15 mouse cellular contexts compared by ENCODE assay signal in genomic region chr5:138277994-138278393, GRCm38 (mm10). TPM values are rescaled to one million over a fixed set of nuclear protein-coding genes. Genes with fewer than 3 reads are reported as not detected.
DNase-seq lines count a peak whose midpoint lies in the region; ATAC-seq and TF ChIP-seq lines count a peak whose summit lies in the region.
"Had no signal": no experiment of that assay in that cellular context is flagged by ENCODE, and none has a peak within 500 bp of the region (broad histone marks: within the 10 kb centered on the region; RNA-seq: fewer than 3 reads in every experiment).

No protein-coding gene starts in this region.

- H3K9ac ChIP-seq in embryonic facial prominence, embryonic 13.5 days = no peak overlapping the region
- H3K9ac ChIP-seq in forebrain, embryonic 13.5 days = peak overlapping the region; percentile 94
- H3K9ac ChIP-seq in hindbrain, postnatal 0 days (replicated peaks; ENCODE audit: low read length) = no peak overlapping the region
- H3K9ac ChIP-seq in midbrain, embryonic 16.5 days (ENCODE audit: low read depth, low read length) = peak overlapping the region; percentile 88
- H3K9ac ChIP-seq: heart, embryonic 13.5 days had no signal

- WGBS in embryonic facial prominence, embryonic 13.5 days = 82% methylated on average over 7 of the region's 7 CpGs
- WGBS in forebrain, embryonic 13.5 days = 88% methylated on average over 7 of the region's 7 CpGs
- 86% methylated on average over 7 of the region's 7 CpGs for WGBS in hindbrain, postnatal 0 days
- 92% methylated on average over 7 of the region's 7 CpGs for WGBS in midbrain, embryonic 16.5 days

- no peaks in the 10 kb centered on the region; the same call in 1 of the 2 replicates for H3K27me3 ChIP-seq in embryonic facial prominence, embryonic 13.5 days
- no peaks in the 10 kb centered on the region for H3K27me3 ChIP-seq in forebrain, embryonic 13.5 days
- H3K27me3 ChIP-seq in hindbrain, postnatal 0 days (ENCODE audit: insufficient read depth, low read length) = no peaks in the 10 kb centered on the region
- H3K27me3 ChIP-seq in midbrain, embryonic 16.5 days (ENCODE audit: control insufficient read depth, insufficient read depth, low read depth, low read length) = no peaks in the 10 kb centered on the region

- H3K4me1 ChIP-seq in embryonic facial prominence, embryonic 13.5 days = peaks cover 51% of the 10 kb centered on the region
- peaks cover 52% of the 10 kb centered on the region for H3K4me1 ChIP-seq in forebrain, embryonic 13.5 days
- H3K4me1 ChIP-seq in hindbrain, postnatal 0 days (ENCODE audit: insufficient read depth, low read length) = no peaks in the 10 kb centered on the region; the same call in 1 of the 2 replicates
- H3K4me1 ChIP-seq in midbrain, embryonic 16.5 days (ENCODE audit: control insufficient read depth, insufficient read depth, low read length) = peaks cover 44% of the 10 kb centered on the region

- no peak for ATAC-seq in embryonic facial prominence, embryonic 13.5 days (ENCODE audit: insufficient number of reproducible peaks, insufficient read depth, low FRiP score, low TSS enrichment, low read depth)
- no peak for ATAC-seq in forebrain, embryonic 13.5 days
- no peak for ATAC-seq in hindbrain, postnatal 0 days
- no peak for ATAC-seq in midbrain, embryonic 16.5 days

- no peak overlapping the region for H3K27ac ChIP-seq in embryonic facial prominence, embryonic 13.5 days
- no peak overlapping the region for H3K27ac ChIP-seq in forebrain, embryonic 13.5 days
- no peak overlapping the region for H3K27ac ChIP-seq in hindbrain, postnatal 0 days
- no peak overlapping the region for H3K27ac ChIP-seq in midbrain, embryonic 16.5 days (ENCODE audit: low read length)
- H3K27ac ChIP-seq: heart, embryonic 13.5 days; stomach, postnatal 0 days had no signal

- H3K4me2 ChIP-seq in embryonic facial prominence, embryonic 13.5 days = peak overlapping the region; percentile 84
- H3K4me2 ChIP-seq in forebrain, embryonic 13.5 days = peak overlapping the region; percentile 82
- H3K4me2 ChIP-seq in hindbrain, postnatal 0 days (ENCODE audit: low read depth, low read length) = peak overlapping the region; percentile 70; the same call in 1 of the 2 replicates
- H3K4me2 ChIP-seq in midbrain, embryonic 16.5 days (ENCODE audit: low read length) = peak overlapping the region; percentile 78

- H3K4me3 ChIP-seq in embryonic facial prominence, embryonic 13.5 days = 0 out of 2 replicates have a peak overlapping the region, but pooled peaks have one; percentile 82
- H3K4me3 ChIP-seq in forebrain, embryonic 13.5 days = peak overlapping the region; percentile 81
- H3K4me3 ChIP-seq in hindbrain, postnatal 0 days (ENCODE audit: low read length) = no peak overlapping the region
- H3K4me3 ChIP-seq in midbrain, embryonic 16.5 days (ENCODE audit: low read depth, low read length) = peak overlapping the region; percentile 70
- H3K4me3 ChIP-seq: megakaryocyte, embryonic 14.5 days had no signal

- H3K9me3 ChIP-seq in embryonic facial prominence, embryonic 13.5 days = peaks cover 8% of the 10 kb centered on the region
- H3K9me3 ChIP-seq in forebrain, embryonic 13.5 days (replicated peaks) = peaks cover 8% of the 10 kb centered on the region; the same call in 1 of the 2 replicates
- no peaks in the 10 kb centered on the region for H3K9me3 ChIP-seq in hindbrain, postnatal 0 days (ENCODE audit: low read length)
- no peaks in the 10 kb centered on the region for H3K9me3 ChIP-seq in midbrain, embryonic 16.5 days (replicated peaks; ENCODE audit: control insufficient read depth, low read length, poor library complexity, severe bottlenecking)

- peaks cover 37% of the 10 kb centered on the region for H3K36me3 ChIP-seq in embryonic facial prominence, embryonic 13.5 days
- peaks cover 40% of the 10 kb centered on the region for H3K36me3 ChIP-seq in forebrain, embryonic 13.5 days (ENCODE audit: poor library complexity, severe bottlenecking)
- no peaks in the 10 kb centered on the region for H3K36me3 ChIP-seq in hindbrain, postnatal 0 days (ENCODE audit: insufficient read depth, low read length)
- H3K36me3 ChIP-seq in midbrain, embryonic 16.5 days (ENCODE audit: control insufficient read depth, insufficient read depth, low read length) = peaks cover 5% of the 10 kb centered on the region

- DNase-seq in hindbrain, postnatal 0 days (ENCODE audit: low spot score) = no peak
- DNase-seq in B cell, adult 2 months = no peak
- no peak for DNase-seq in thymus, adult 18-20 months
- DNase-seq in left cerebral cortex, adult 8-10 months (ENCODE audit: low spot score in 2 of 2) = no peak
- DNase-seq: adrenal gland, postnatal 36 days; cerebellum, adult 18-20 months; embryo, embryonic 11 days; kidney, adult 11 months had no signal

- TF ChIP-seq CTCF in hindbrain, postnatal 0 days (IDR thresholded peaks at IDR 0.05; ENCODE audit: low read depth) = no peak

RNA-seq across cellular contexts. Expression of gene Gm43720, which starts 1.8 kb away (rescaled TPM):
- 0.23 and 0.24 TPM in 2 replicates for polyA plus RNA-seq in embryonic facial prominence, embryonic 13.5 days (2015; fragmentation: Nextera tagmentation; extraction: Ambion mirVana)
- polyA plus RNA-seq in forebrain, embryonic 13.5 days (2015; fragmentation: Nextera tagmentation; extraction: Ambion mirVana) = 0.09 and 0.18 TPM in 2 replicates
- total RNA-seq in hindbrain, postnatal 0 days (2014; rRNA removed) = not detected in 2 replicates
- polyA plus RNA-seq in hindbrain, postnatal 0 days (2015; fragmentation: Nextera tagmentation; extraction: Ambion mirVana) = 0.08 and 0.13 TPM in 2 replicates
- polyA plus RNA-seq in midbrain, embryonic 16.5 days (2015; fragmentation: Nextera tagmentation; extraction: Ambion mirVana) = 0.09 and 0.27 TPM in 2 replicates
- not detected for total RNA-seq in left cerebral cortex, adult 8-10 months (2022)
- total RNA-seq: adrenal gland, postnatal 36 days had no signal
- polyA plus RNA-seq: liver, embryonic 16.5 days had no signal

RNA-seq across cellular contexts. Expression of gene Gpc2, which starts 1.8 kb away (rescaled TPM):
- polyA plus RNA-seq in embryonic facial prominence, embryonic 13.5 days (2015; fragmentation: Nextera tagmentation; extraction: Ambion mirVana) = 47.6 and 49.1 TPM in 2 replicates
- polyA plus RNA-seq in forebrain, embryonic 13.5 days (2015; fragmentation: Nextera tagmentation; extraction: Ambion mirVana) = 137 and 160 TPM in 2 replicates
- 102 and 104 TPM in 2 replicates for total RNA-seq in hindbrain, postnatal 0 days (2014; rRNA removed)
- 35.0 and 35.9 TPM in 2 replicates for polyA plus RNA-seq in hindbrain, postnatal 0 days (2015; fragmentation: Nextera tagmentation; extraction: Ambion mirVana)
- 179 and 220 TPM in 2 replicates for polyA plus RNA-seq in midbrain, embryonic 16.5 days (2015; fragmentation: Nextera tagmentation; extraction: Ambion mirVana)
- total RNA-seq in left cerebral cortex, adult 8-10 months (2022) = 1 to 10 TPM in 3 of 4 experiments, under 1 TPM in 1; 0.94 to 1.7 (median 1.3) TPM

RNA-seq across cellular contexts. Expression of gene Stag3, which starts 2.0 kb away (rescaled TPM):
- 6.2 and 6.9 TPM in 2 replicates for polyA plus RNA-seq in embryonic facial prominence, embryonic 13.5 days (2015; fragmentation: Nextera tagmentation; extraction: Ambion mirVana)
- 2.4 and 2.9 TPM in 2 replicates for polyA plus RNA-seq in forebrain, embryonic 13.5 days (2015; fragmentation: Nextera tagmentation; extraction: Ambion mirVana)
- 8.7 and 9.8 TPM in 2 replicates for total RNA-seq in hindbrain, postnatal 0 days (2014; rRNA removed)
- 7.3 and 7.8 TPM in 2 replicates for polyA plus RNA-seq in hindbrain, postnatal 0 days (2015; fragmentation: Nextera tagmentation; extraction: Ambion mirVana)
- 11.7 and 13.1 TPM in 2 replicates for polyA plus RNA-seq in midbrain, embryonic 16.5 days (2015; fragmentation: Nextera tagmentation; extraction: Ambion mirVana)
- 1 to 10 TPM in 2 of 4 experiments, under 1 TPM in 2; 0.36 to 1.2 (median 0.89) TPM for total RNA-seq in left cerebral cortex, adult 8-10 months (2022)
- total RNA-seq: adrenal gland, postnatal 36 days had no signal

RNA-seq across cellular contexts. Expression of gene Gal3st4, which starts 5.4 kb away (rescaled TPM):
- 3.7 and 4.2 TPM in 2 replicates for polyA plus RNA-seq in embryonic facial prominence, embryonic 13.5 days (2015; fragmentation: Nextera tagmentation; extraction: Ambion mirVana)
- 1.6 and 2.8 TPM in 2 replicates for polyA plus RNA-seq in forebrain, embryonic 13.5 days (2015; fragmentation: Nextera tagmentation; extraction: Ambion mirVana)
- total RNA-seq in hindbrain, postnatal 0 days (2014; rRNA removed) = 0.97 and 1.5 TPM in 2 replicates
- polyA plus RNA-seq in hindbrain, postnatal 0 days (2015; fragmentation: Nextera tagmentation; extraction: Ambion mirVana) = 2.1 and 2.5 TPM in 2 replicates
- 1.8 and 2.3 TPM in 2 replicates for polyA plus RNA-seq in midbrain, embryonic 16.5 days (2015; fragmentation: Nextera tagmentation; extraction: Ambion mirVana)
- 1 to 10 TPM; 2.8 to 5.2 (median 3.9) TPM for total RNA-seq in left cerebral cortex, adult 8-10 months (2022)

RNA-seq across cellular contexts. Expression of gene BC037034, which starts 14.2 kb away (rescaled TPM):
- polyA plus RNA-seq in embryonic facial prominence, embryonic 13.5 days (2015; fragmentation: Nextera tagmentation; extraction: Ambion mirVana) = 5.8 and 9.0 TPM in 2 replicates
- 9.1 and 10.0 TPM in 2 replicates for polyA plus RNA-seq in forebrain, embryonic 13.5 days (2015; fragmentation: Nextera tagmentation; extraction: Ambion mirVana)
- total RNA-seq in hindbrain, postnatal 0 days (2014; rRNA removed) = 63.1 and 89.3 TPM in 2 replicates
- polyA plus RNA-seq in hindbrain, postnatal 0 days (2015; fragmentation: Nextera tagmentation; extraction: Ambion mirVana) = 13.2 and 13.5 TPM in 2 replicates
- 14.7 and 15.6 TPM in 2 replicates for polyA plus RNA-seq in midbrain, embryonic 16.5 days (2015; fragmentation: Nextera tagmentation; extraction: Ambion mirVana)
- total RNA-seq in left cerebral cortex, adult 8-10 months (2022) = 10 to 100 TPM; 60.5 to 70.0 (median 66.1) TPM

Comparison
In these comparisons a context has a peak if more than half of its experiments do, and no peak if none do; other contexts are left out.
1. H3K9ac ChIP-seq: peak in forebrain, embryonic 13.5 days (single experiment) and midbrain, embryonic 16.5 days (single experiment); none in embryonic facial prominence, embryonic 13.5 days (single experiment) and hindbrain, postnatal 0 days (single experiment).
2. Peak in every context shown above with its lines, with median percentiles within 50 percentile points of each other: H3K4me2 ChIP-seq.